Mouse (Mus musculus) liver, embryonic 13.5 days (tissue): ENCODE results near the gene Ate1. TPM values are rescaled to one million over a fixed set of nuclear protein-coding genes. Genes with fewer than 3 reads are reported as not detected.
"Not testable (repeated sequence)": the region's sequence is repeated elsewhere in the genome, so short reads cannot be mapped to it uniquely, and the experiment has no call there.

ENCODE experiments used
- ATAC-seq: fragments of 200-750 bp; cut with Nextera tagmentation; 2 replicates; pipeline ENCODE4 v1.8.0; 2017; ENCODE audit warnings: low read depth, mild to moderate bottlenecking, moderate number of reproducible peaks, moderate library complexity
- DNase-seq: peaks from one replicate; pipeline ENCODE4 v3.0.0; 2022
- H3K27ac ChIP-seq: fragments of 300-500 bp; sonication (generic); 2 replicates; pipeline ENCODE4 v1.5.1; 2015; ENCODE audit warnings: moderate library complexity, mild to moderate bottlenecking, inconsistent platforms
- H3K27me3 ChIP-seq: fragments of 300-500 bp; sonication (generic); 2 replicates; pipeline ENCODE4 v1.6.1; 2015; ENCODE audit warnings: mild to moderate bottlenecking, inconsistent platforms
- H3K36me3 ChIP-seq: fragments of 300-500 bp; sonication (generic); 2 replicates; pipeline ENCODE4 v1.6.1; 2015; ENCODE audit warnings: mild to moderate bottlenecking, inconsistent platforms
- H3K4me1 ChIP-seq: fragments of 300-500 bp; sonication (generic); replicated peaks from 2 replicates; pipeline ENCODE4 v1.6.1; 2015; ENCODE audit warnings: inconsistent platforms
- H3K4me2 ChIP-seq: fragments of 300-500 bp; sonication (generic); 2 replicates; pipeline ENCODE4 v1.6.1; 2015; ENCODE audit warnings: inconsistent platforms, mild to moderate bottlenecking, moderate library complexity
- H3K4me3 ChIP-seq: fragments of 300-500 bp; sonication (generic); replicated peaks from 2 replicates; pipeline ENCODE4 v1.5.1; 2015; ENCODE audit warnings: mild to moderate bottlenecking, inconsistent platforms
- H3K9ac ChIP-seq: fragments of 300-500 bp; sonication (generic); 2 replicates; pipeline ENCODE4 v1.6.1; 2015; ENCODE audit warnings: mild to moderate bottlenecking, inconsistent platforms
- H3K9me3 ChIP-seq: fragments of 300-500 bp; sonication (generic); replicated peaks from 2 replicates; pipeline ENCODE4 v1.6.1; 2016; ENCODE audit warnings: inconsistent platforms
- WGBS: fragments of 180-500 bp; shearing (Covaris S2); methylation state at CpG from one replicate; pipeline ENCODE4 v1.1.7; 2015; ENCODE audit not compliant: insufficient replicate concordance; 5-methylcytosine and 5-hydroxymethylcytosine counted together
- polyA plus RNA-seq: library from polyadenylated mRNA; unstranded; fragments of >200 nt; fragmentation: Nextera tagmentation; extraction: Ambion mirVana; gene quantifications from 2 replicates; pipeline ENCODE4 v1.2.1, GENCODE M21; 2015

Gene Ate1
- polyA plus RNA-seq, 1 experiment from 2014 or later = 28.2 TPM

DNA sequence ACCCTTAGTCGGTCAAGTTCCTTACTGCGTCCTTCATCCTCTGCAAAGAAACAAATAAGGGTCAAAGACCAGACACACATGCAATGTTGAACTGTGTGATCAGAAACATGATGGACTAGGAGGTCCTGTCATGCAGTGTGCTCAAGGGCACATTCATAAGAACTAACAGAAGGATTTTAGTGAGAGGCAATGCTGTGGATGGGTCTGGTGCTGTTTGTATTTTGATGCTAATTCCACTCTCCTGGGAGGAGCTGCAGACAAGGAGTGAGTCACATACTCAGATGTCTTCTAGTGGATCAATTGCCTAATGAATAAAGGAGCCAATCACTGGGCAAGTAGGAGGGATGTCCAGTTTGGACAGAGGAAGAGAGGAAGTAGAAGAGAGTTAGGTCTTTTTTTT lies 125.5 kb downstream of the Ate1 start:
- Histone ChIP-seq H3K27ac (no peak overlapping the region), H3K9me3 (no peaks in the 10 kb centered on the region), H3K9ac (no peak overlapping the region), H3K36me3 (peaks cover 9% of the 10 kb centered on the region), H3K27me3 (no peaks in the 10 kb centered on the region), H3K4me3 (no peak overlapping the region), H3K4me1 (no peaks in the 10 kb centered on the region), H3K4me2 (no peak overlapping the region)
- no peak for DNase-seq
- WGBS = 79% methylated on average over 2 of the region's 2 CpGs
- no peak for ATAC-seq

DNA sequence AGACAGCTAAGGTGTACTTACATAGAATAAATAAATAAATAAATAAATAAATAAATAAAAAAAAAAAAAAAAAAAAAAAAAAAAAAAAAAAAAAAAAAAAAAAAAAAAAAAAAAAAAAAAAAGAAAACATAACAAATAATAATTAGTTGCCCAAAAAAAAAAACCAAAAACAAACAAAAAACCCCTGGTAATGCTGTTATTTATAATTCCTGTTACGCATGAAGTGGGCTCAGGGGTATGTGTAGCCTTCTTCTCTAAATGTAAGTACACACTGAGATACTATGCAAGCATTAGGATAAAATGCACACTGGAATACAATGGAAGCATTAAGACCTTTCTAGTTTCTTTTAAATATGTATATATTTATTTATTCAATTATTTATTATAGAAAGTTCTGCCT lies 130.1 kb downstream of the Ate1 start:
- H3K4me1 ChIP-seq, H3K9me3 ChIP-seq, ATAC-seq, H3K4me3 ChIP-seq, H3K9ac ChIP-seq, DNase-seq, H3K27me3 ChIP-seq, H3K27ac ChIP-seq, H3K4me2 ChIP-seq: not testable (repeated sequence)
- 84% methylated on average over 1 of the region's 1 CpGs for WGBS
- peaks cover 16% of the 10 kb centered on the region for H3K36me3 ChIP-seq

DNA sequence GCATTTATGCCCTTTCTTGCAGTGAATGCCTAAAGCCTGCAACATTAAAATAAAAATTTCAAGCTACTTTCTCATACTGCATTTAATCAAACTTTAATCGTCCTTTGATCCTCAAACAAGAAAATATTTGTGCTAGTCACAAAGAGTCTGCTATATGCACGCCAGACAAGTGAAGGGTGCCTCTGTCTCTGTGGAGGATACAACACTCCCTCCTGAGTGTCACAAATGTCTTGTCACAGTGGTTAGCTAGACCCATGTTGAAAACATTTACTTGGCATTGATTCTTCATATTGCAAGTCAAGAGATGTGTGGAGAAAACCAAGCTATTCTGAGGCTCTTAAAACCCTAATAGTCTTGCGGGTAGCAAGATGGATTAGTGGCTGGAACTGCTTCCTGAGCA lies 133.9 kb downstream of the Ate1 start:
- H3K9me3 ChIP-seq = no peaks in the 10 kb centered on the region
- no peak for ATAC-seq

DNA sequence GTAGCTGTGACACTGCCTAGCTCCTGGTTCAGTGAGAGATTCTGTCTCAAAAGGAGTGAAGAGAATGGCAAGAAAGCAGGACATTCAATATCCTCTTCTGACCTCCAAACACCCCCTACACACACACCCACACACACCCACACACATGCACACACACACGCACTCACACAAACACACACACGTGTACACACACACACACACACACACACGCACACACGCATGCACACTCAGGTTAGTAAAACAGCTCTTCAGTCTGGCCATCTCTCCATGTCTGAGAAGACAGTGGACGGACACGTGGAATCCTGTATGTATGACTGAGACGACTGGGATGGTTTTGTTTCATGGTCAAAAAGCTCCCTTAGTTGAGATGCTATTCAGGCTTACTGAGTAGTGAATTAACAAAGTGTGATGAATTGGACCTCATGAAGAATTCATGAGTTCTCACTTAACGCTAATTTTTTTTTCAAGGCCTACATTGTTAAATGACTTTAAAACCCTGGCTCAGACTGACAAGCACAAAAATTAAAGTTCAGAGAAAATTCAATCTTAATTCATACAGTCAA lies 134.4 kb downstream of the Ate1 start:
- Histone ChIP-seq H3K9me3 (no peaks in the 10 kb centered on the region), H3K27me3 (no peaks in the 10 kb centered on the region), H3K9ac (no peak overlapping the region), H3K27ac (no peak overlapping the region), H3K4me1 (no peaks in the 10 kb centered on the region), H3K4me2 (no peak overlapping the region), H3K4me3 (no peak overlapping the region), H3K36me3 (0 out of 2 replicates have a peak, but pooled peaks cover 10% of the 10 kb centered on the region)
- no peak for ATAC-seq
- WGBS = 80% methylated on average over 8 of the region's 8 CpGs
- no peak for DNase-seq

More for the DNA sequence above, 133.9 kb downstream of the Ate1 start:
- WGBS = 72% methylated on average over 3 of the region's 3 CpGs
- 0 out of 2 replicates have a peak, but pooled peaks cover 10% of the 10 kb centered on the region for H3K36me3 ChIP-seq
- H3K4me2 ChIP-seq = no peak overlapping the region
- no peak for DNase-seq
- H3K9ac ChIP-seq = no peak overlapping the region
- no peaks in the 10 kb centered on the region for H3K27me3 ChIP-seq
- H3K27ac ChIP-seq = no peak overlapping the region
- no peaks in the 10 kb centered on the region for H3K4me1 ChIP-seq
- H3K4me3 ChIP-seq = no peak overlapping the region

DNA sequence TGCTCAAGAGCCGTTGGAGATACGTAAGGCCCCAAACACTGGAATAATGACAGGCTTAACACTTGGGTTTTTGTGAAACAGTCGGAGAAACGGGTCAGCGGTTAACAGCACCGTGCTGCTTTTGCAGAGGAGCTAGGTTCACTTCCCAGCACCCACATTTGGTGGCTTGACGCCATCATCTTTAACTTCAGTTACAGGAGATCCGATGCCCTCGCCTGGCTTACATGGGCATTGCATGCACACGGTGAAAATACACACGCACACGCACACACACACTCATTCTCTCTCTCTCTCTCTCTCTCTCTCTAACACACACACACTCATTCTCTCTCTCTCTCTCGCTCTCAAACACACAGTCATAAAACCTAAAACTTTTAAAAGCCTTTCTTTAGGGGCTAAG lies 138.0 kb downstream of the Ate1 start:
- Histone ChIP-seq H3K9me3 (no peaks in the 10 kb centered on the region), H3K4me3 (no peak overlapping the region), H3K27ac (no peak overlapping the region), H3K4me1 (no peaks in the 10 kb centered on the region), H3K9ac (no peak overlapping the region), H3K36me3 (0 out of 2 replicates have a peak, but pooled peaks cover 4% of the 10 kb centered on the region), H3K4me2 (no peak overlapping the region), H3K27me3 (no peaks in the 10 kb centered on the region)
- ATAC-seq (no peak), DNase-seq (no peak)
- WGBS = 85% methylated on average over 13 of the region's 13 CpGs

DNA sequence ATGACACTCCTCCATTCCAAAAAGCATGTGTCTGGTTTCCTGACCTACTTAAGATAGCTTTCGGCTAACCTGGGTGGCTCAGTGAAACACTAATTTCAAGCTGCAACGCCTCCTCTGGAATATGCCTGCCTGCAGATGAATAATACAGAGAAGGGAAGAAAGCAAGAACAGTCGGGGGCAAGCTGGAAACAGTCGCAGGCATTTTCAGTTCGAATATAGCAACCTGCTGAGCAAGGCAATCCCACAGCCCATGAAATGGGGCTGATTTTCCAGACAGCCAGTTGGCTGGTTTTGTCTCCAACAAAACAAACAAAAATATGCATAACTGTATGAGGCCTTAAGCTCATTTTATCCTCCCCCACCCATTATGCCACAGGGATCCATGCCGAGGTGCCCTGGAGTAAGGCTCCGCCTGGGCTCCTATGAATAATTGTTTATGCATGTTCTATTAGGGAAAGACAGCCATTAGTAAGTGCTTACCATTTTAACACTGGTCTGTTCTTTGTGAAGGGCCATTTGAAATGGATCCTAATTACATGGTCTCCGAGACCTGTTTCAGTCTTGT lies 138.7 kb downstream of the Ate1 start:
- Histone ChIP-seq H3K27ac (no peak overlapping the region), H3K4me2 (no peak overlapping the region), H3K9me3 (no peaks in the 10 kb centered on the region), H3K9ac (no peak overlapping the region), H3K4me3 (no peak overlapping the region), H3K4me1 (no peaks in the 10 kb centered on the region), H3K36me3 (0 out of 2 replicates have a peak, but pooled peaks cover 3% of the 10 kb centered on the region), H3K27me3 (no peaks in the 10 kb centered on the region)
- WGBS = 80% methylated on average over 8 of the region's 8 CpGs
- DNase-seq (no peak), ATAC-seq (no peak)

DNA sequence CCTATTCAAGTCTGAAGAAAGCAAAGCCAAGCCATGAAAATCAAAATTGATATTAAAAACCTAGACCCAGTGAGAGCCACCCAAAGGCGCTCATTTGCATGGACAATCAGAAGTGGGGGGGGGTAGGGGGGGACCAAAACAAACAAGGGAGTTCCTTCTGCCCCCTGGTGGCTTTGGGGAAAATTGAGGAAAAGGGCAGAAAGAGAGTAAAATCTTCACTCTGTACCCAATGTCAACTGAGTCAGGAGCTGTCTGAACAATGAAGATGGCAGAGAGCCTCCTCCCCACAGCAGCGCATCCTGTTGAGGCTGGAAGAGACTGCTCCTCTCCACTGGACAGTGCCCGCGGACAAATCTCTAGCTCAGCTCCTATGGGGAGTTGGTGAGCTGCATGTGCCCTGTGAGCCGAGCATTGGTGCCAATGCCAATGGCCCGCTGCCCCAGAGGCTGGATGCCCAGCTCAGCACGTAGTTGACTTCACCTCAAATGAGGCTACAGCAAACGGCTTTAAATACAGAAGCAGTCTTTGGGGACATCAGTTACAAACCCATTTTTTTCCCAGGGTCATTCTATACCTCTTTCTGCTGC lies 139.3 kb downstream of the Ate1 start:
- H3K4me1 ChIP-seq = no peaks in the 10 kb centered on the region
- no peak for ATAC-seq
- no peak for DNase-seq
- WGBS = 78% methylated on average over 8 of the region's 8 CpGs
- no peak overlapping the region for H3K4me2 ChIP-seq
- H3K27me3 ChIP-seq = no peaks in the 10 kb centered on the region
- no peak overlapping the region for H3K27ac ChIP-seq
- H3K9ac ChIP-seq = no peak overlapping the region
- H3K4me3 ChIP-seq = no peak overlapping the region
- H3K36me3 ChIP-seq = 0 out of 2 replicates have a peak, but pooled peaks cover 3% of the 10 kb centered on the region
- no peaks in the 10 kb centered on the region for H3K9me3 ChIP-seq

DNA sequence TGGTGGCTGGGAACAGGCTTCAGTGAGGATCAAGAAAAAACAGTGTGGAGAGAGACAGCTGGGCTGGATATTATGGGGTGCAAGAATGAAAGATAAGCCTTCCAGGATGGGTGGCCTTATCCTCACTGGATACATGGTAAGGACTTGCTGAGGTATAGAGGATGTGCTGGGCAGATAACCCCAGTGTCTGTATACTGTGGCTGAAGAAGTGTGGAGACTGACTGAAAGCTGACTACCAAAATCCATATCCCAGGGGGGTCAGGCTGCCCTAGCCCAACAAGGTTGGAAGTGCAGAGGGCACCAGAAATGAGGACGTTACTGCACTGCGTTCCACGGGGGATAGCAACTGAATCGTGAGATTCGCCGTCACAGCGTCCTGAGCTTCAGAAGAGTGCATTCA lies 139.8 kb downstream of the Ate1 start:
- no peak overlapping the region for H3K4me3 ChIP-seq
- no peak for ATAC-seq
- H3K9me3 ChIP-seq = no peaks in the 10 kb centered on the region
- 75% methylated on average over 7 of the region's 7 CpGs for WGBS
- no peak overlapping the region for H3K4me2 ChIP-seq
- H3K36me3 ChIP-seq = 0 out of 2 replicates have a peak, but pooled peaks cover 3% of the 10 kb centered on the region
- no peaks in the 10 kb centered on the region for H3K4me1 ChIP-seq
- H3K9ac ChIP-seq = no peak overlapping the region
- no peaks in the 10 kb centered on the region for H3K27me3 ChIP-seq
- no peak overlapping the region for H3K27ac ChIP-seq
- no peak for DNase-seq

DNA sequence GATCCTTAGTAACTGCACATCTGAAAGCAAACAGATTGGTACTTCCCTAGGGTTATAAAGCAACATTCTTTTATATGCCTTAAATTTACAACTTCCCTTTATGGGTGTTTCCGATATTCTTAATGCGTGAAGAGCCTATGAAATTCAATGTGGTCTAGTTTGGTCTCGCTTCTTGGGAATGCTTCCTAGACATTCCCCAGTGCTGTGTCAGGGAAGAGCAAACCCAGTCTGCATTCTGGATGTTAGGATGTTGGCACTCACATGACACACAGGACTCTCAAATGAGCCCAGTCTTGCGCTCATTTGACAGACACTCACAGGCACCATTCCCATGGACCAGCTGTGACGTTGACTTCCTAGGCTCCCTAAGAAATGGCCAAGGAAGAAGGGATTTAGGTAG lies 140.3 kb downstream of the Ate1 start:
- Histone ChIP-seq H3K9me3 (no peaks in the 10 kb centered on the region), H3K4me1 (no peaks in the 10 kb centered on the region), H3K9ac (no peak overlapping the region), H3K36me3 (0 out of 2 replicates have a peak, but pooled peaks cover 3% of the 10 kb centered on the region), H3K4me3 (no peak overlapping the region), H3K27ac (no peak overlapping the region), H3K27me3 (no peaks in the 10 kb centered on the region), H3K4me2 (no peak overlapping the region)
- ATAC-seq (no peak), DNase-seq (no peak)
- 76% methylated on average over 5 of the region's 5 CpGs for WGBS

DNA sequence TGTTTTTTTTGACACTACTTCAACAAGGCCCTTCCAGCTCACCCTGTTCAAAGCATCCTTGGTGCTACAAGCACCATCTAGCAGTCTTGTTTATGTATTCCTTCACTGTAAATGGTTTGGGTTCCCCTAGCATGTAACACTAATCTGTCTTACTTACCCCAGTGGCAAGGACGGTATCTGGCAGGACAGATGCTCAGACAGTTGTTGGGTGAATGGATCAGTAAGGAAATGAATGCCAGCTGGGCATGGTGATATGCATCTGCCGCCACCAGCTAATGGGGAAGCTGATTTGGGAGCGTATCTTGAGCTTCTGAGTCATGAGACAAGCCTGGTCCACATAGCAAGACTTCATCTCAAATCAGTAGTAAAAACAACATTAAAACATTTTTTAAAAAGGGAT lies 141.9 kb downstream of the Ate1 start:
- no peak for ATAC-seq

DNA sequence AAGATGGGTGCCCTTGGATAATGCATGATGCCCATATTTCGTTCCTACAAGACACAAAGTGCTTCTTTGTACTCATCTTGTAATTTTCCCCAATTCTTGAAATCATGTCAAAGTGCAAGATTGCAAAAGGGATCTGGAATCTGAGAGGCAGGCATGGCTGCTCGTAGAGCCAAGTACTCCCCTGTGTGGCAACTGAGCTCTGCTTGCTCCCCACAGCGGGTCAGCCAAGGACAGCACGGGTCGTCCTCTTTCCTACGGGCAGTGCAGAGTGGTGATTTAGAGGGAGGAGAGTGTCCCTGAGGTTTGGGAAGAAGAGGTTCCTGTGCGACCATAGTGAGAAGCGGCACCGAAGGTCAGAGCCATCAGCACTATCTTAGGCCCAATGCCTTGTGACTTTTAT lies 145.9 kb downstream of the Ate1 start:
- no peak for DNase-seq
- WGBS = 67% methylated on average over 9 of the region's 9 CpGs

More for the DNA sequence above, 141.9 kb downstream of the Ate1 start:
- Histone ChIP-seq H3K36me3 (no peaks in the 10 kb centered on the region), H3K4me1 (no peaks in the 10 kb centered on the region), H3K9ac (no peak overlapping the region), H3K4me3 (no peak overlapping the region), H3K27me3 (no peaks in the 10 kb centered on the region), H3K27ac (no peak overlapping the region), H3K9me3 (no peaks in the 10 kb centered on the region), H3K4me2 (no peak overlapping the region)
- no peak for DNase-seq
- 40% methylated on average over 3 of the region's 3 CpGs for WGBS

More for the DNA sequence above, 145.9 kb downstream of the Ate1 start:
- Histone ChIP-seq H3K9me3 (no peaks in the 10 kb centered on the region), H3K36me3 (no peaks in the 10 kb centered on the region), H3K4me3 (no peak overlapping the region), H3K9ac (no peak overlapping the region), H3K4me2 (no peak overlapping the region), H3K27ac (no peak overlapping the region), H3K27me3 (no peaks in the 10 kb centered on the region), H3K4me1 (no peaks in the 10 kb centered on the region)
- ATAC-seq = no peak
